Mouse (Mus musculus): ENCODE measurements around the gene Zscan4b.

Zscan4b gene

GRCm38 (mm10) chr7:10904950-10905349 lies at the start of gene Zscan4b:
Zscan4b (minus strand) TSS chr7:10905050.
- WGBS: 100% methylated on average over 1 of the region's 1 CpGs

Data from cerebral cortex, adult 2 months (tissue).